ENCODE assay signal across 16 mouse cellular contexts in genomic region chr12:100386259-100386658, GRCm38 (mm10).
DNase-seq lines count a peak whose midpoint lies in the region; ATAC-seq and TF ChIP-seq lines count a peak whose summit lies in the region.
"Had no signal": no experiment of that assay in that cellular context is flagged by ENCODE, and none has a peak within 500 bp of the region (broad histone marks: within the 10 kb centered on the region; RNA-seq: fewer than 3 reads in every experiment).

No protein-coding gene starts in this region.

- H3K4me2 ChIP-seq in forebrain, embryonic 15.5 days (replicated peaks), result no peak overlapping the region
- H3K4me2 ChIP-seq in forebrain, postnatal 0 days (ENCODE audit: low read depth), result no peak overlapping the region
- H3K4me2 ChIP-seq in hindbrain, embryonic 14.5 days (replicated peaks), result no peak overlapping the region
- no peak overlapping the region for H3K4me2 ChIP-seq in hindbrain, embryonic 13.5 days
- H3K4me2 ChIP-seq: embryonic facial prominence, embryonic 12.5 days; neural tube, embryonic 15.5 days had no signal

- H3K9me3 ChIP-seq in forebrain, embryonic 15.5 days, result no peaks in the 10 kb centered on the region
- no peaks in the 10 kb centered on the region for H3K9me3 ChIP-seq in forebrain, postnatal 0 days (ENCODE audit: low read length)
- H3K9me3 ChIP-seq in hindbrain, embryonic 14.5 days (ENCODE audit: control insufficient read depth, low read length), result no peaks in the 10 kb centered on the region
- H3K9me3 ChIP-seq in hindbrain, embryonic 13.5 days, result no peaks in the 10 kb centered on the region
- no peaks in the 10 kb centered on the region for H3K9me3 ChIP-seq in MEL (replicated peaks; ENCODE audit: insufficient read depth, low read length)
- H3K9me3 ChIP-seq: embryonic facial prominence, embryonic 12.5 days; neural tube, embryonic 15.5 days had no signal

- 32% methylated on average over 3 of the region's 3 CpGs for WGBS in forebrain, embryonic 15.5 days
- WGBS in forebrain, postnatal 0 days, result 44% methylated on average over 3 of the region's 3 CpGs
- 56% methylated on average over 3 of the region's 3 CpGs for WGBS in hindbrain, embryonic 14.5 days
- WGBS in hindbrain, embryonic 13.5 days, result 75% methylated on average over 3 of the region's 3 CpGs

- no peak overlapping the region for H3K9ac ChIP-seq in forebrain, embryonic 15.5 days (replicated peaks)
- H3K9ac ChIP-seq in forebrain, postnatal 0 days, result no peak overlapping the region
- no peak overlapping the region for H3K9ac ChIP-seq in hindbrain, embryonic 14.5 days
- H3K9ac ChIP-seq in hindbrain, embryonic 13.5 days, result no peak overlapping the region
- no peak overlapping the region for H3K9ac ChIP-seq in MEL (ENCODE audit: control insufficient read depth, low read depth, low read length, poor library complexity, severe bottlenecking)
- H3K9ac ChIP-seq: embryonic facial prominence, embryonic 12.5 days; liver, postnatal 0 days; neural tube, embryonic 15.5 days had no signal

- H3K27me3 ChIP-seq in forebrain, embryonic 15.5 days, result no peaks in the 10 kb centered on the region
- H3K27me3 ChIP-seq in forebrain, postnatal 0 days (ENCODE audit: insufficient read depth, low read length), result no peaks in the 10 kb centered on the region
- no peaks in the 10 kb centered on the region for H3K27me3 ChIP-seq in hindbrain, embryonic 14.5 days (ENCODE audit: control insufficient read depth, insufficient read depth, low read length)
- H3K27me3 ChIP-seq in hindbrain, embryonic 13.5 days, result no peaks in the 10 kb centered on the region
- no peaks in the 10 kb centered on the region for H3K27me3 ChIP-seq in MEL (ENCODE audit: control insufficient read depth in 1 of 2, insufficient read depth in 2 of 2, low read length in 2 of 2)
- H3K27me3 ChIP-seq: embryonic facial prominence, embryonic 12.5 days; neural tube, embryonic 15.5 days had no signal

- no peak for TF ChIP-seq POLR2A in MEL (IDR thresholded peaks at IDR 0.05; ENCODE audit: control insufficient read depth in 1 of 2, insufficient read depth in 1 of 2, low read depth in 1 of 2, low read length in 2 of 2, poor library complexity in 1 of 2)

- TF ChIP-seq RAD21 in MEL (IDR thresholded peaks at IDR 0.05; ENCODE audit: low read depth, low read length), result no peak

- peak; percentile 59 for ATAC-seq in forebrain, embryonic 15.5 days (replicated peaks)
- ATAC-seq in forebrain, postnatal 0 days, result no peak
- no peak for ATAC-seq in hindbrain, embryonic 14.5 days (ENCODE audit: low FRiP score)
- ATAC-seq in hindbrain, embryonic 13.5 days (ENCODE audit: low FRiP score), result no peak
- ATAC-seq: activated CD4-positive, CD25-positive, alpha-beta regulatory T cell, adult 4 months; intestine, postnatal 0 days; liver, postnatal 0 days had no signal

- peaks cover 29% of the 10 kb centered on the region for H3K36me3 ChIP-seq in forebrain, embryonic 15.5 days
- H3K36me3 ChIP-seq in forebrain, postnatal 0 days (ENCODE audit: insufficient read depth), result peaks cover 42% of the 10 kb centered on the region
- peaks cover 52% of the 10 kb centered on the region for H3K36me3 ChIP-seq in hindbrain, embryonic 14.5 days (replicated peaks; ENCODE audit: control insufficient read depth, insufficient read depth)
- peaks cover 66% of the 10 kb centered on the region for H3K36me3 ChIP-seq in hindbrain, embryonic 13.5 days
- H3K36me3 ChIP-seq in MEL (ENCODE audit: control insufficient read depth in 1 of 2, insufficient read depth in 2 of 2, low read length in 2 of 2), result peaks cover 0 to 6% of the 10 kb centered on the region in 2 experiments; a peak in 2 of 4 replicates

- H3K4me3 ChIP-seq in forebrain, embryonic 15.5 days, result no peak overlapping the region
- no peak overlapping the region for H3K4me3 ChIP-seq in forebrain, postnatal 0 days (ENCODE audit: low read depth, low read length)
- H3K4me3 ChIP-seq in hindbrain, embryonic 14.5 days (replicated peaks; ENCODE audit: low read length), result no peak overlapping the region
- no peak overlapping the region for H3K4me3 ChIP-seq in hindbrain, embryonic 13.5 days
- no peak overlapping the region for H3K4me3 ChIP-seq in MEL (ENCODE audit: control insufficient read depth in 1 of 2, insufficient read depth in 1 of 2, low read depth in 2 of 2, low read length in 2 of 2)
- H3K4me3 ChIP-seq: embryonic facial prominence, embryonic 12.5 days; neural tube, embryonic 15.5 days had no signal

- no peak overlapping the region for H3K27ac ChIP-seq in forebrain, embryonic 15.5 days (replicated peaks)
- no peak overlapping the region for H3K27ac ChIP-seq in forebrain, postnatal 0 days (ENCODE audit: low read depth, low read length)
- H3K27ac ChIP-seq in hindbrain, embryonic 14.5 days, result no peak overlapping the region
- no peak overlapping the region for H3K27ac ChIP-seq in hindbrain, embryonic 13.5 days
- H3K27ac ChIP-seq in MEL (ENCODE audit: control insufficient read depth, low read depth, low read length), result no peak overlapping the region
- H3K27ac ChIP-seq: neural tube, embryonic 15.5 days had no signal

- no peak for TF ChIP-seq CTCF in forebrain, postnatal 0 days (IDR thresholded peaks at IDR 0.05; ENCODE audit: low read depth)
- TF ChIP-seq CTCF in MEL (IDR thresholded peaks at IDR 0.05 in 2 of 3, conservative IDR thresholded peaks at IDR 0.05 in 1 of 3; ENCODE audit: control insufficient read depth in 1 of 3, insufficient read depth in 1 of 3, low read depth in 2 of 3, low read length in 3 of 3, poor library complexity in 1 of 3, severe bottlenecking in 1 of 3), result no peak

- no peaks in the 10 kb centered on the region for H3K79me2 ChIP-seq in MEL (ENCODE audit: control insufficient read depth, insufficient read depth, low read length, poor library complexity)

- peaks cover 23% of the 10 kb centered on the region for H3K4me1 ChIP-seq in forebrain, embryonic 15.5 days
- H3K4me1 ChIP-seq in forebrain, postnatal 0 days (ENCODE audit: insufficient read depth), result peaks cover 4% of the 10 kb centered on the region; the same call in 1 of the 2 replicates
- no peaks in the 10 kb centered on the region for H3K4me1 ChIP-seq in hindbrain, embryonic 14.5 days (replicated peaks; ENCODE audit: control insufficient read depth, insufficient read depth, low read length)
- H3K4me1 ChIP-seq in hindbrain, embryonic 13.5 days (replicated peaks), result peaks cover 18% of the 10 kb centered on the region
- no peaks in the 10 kb centered on the region for H3K4me1 ChIP-seq in MEL (ENCODE audit: control insufficient read depth in 1 of 2, insufficient read depth in 2 of 2, low read length in 2 of 2)
- H3K4me1 ChIP-seq: embryonic facial prominence, embryonic 12.5 days; neural tube, embryonic 15.5 days had no signal

- DNase-seq in forebrain, postnatal 0 days, result no peak
- peak; percentile 52 for DNase-seq in hindbrain, embryonic 14.5 days (ENCODE audit: low spot score)
- peak; percentile 16 for DNase-seq in MEL (ENCODE audit: low read depth, low spot score)
- peak; percentile 46 for DNase-seq in cerebellum, adult 9-11 months
- DNase-seq in gastrocnemius, adult 8-10 months (ENCODE audit: low spot score in 2 of 2), result no peak
- DNase-seq in Muller cell, postnatal 12 days (ENCODE audit: inconsistent ontology term), result no peak
- DNase-seq: kidney, postnatal 10 days; layer of hippocampus, adult 9-11 months; liver, postnatal 0 days; thymus, postnatal 14 days had no signal

- no peak for TF ChIP-seq EP300 in MEL (IDR thresholded peaks at IDR 0.05; ENCODE audit: low read depth in 1 of 2, low read length in 2 of 2)

TF ChIP-seq in MEL, 35 proteins besides CTCF, POLR2A, EP300 and RAD21:
- TF ChIP-seq POLR2AphosphoS5 (IDR thresholded peaks at IDR 0.05; ENCODE audit: borderline replicate concordance, low read depth, low read length), result no peak

Comparison
In these comparisons a context has a peak if more than half of its experiments do, and no peak if none do; other contexts are left out.
1. DNase-seq: peak in hindbrain, embryonic 14.5 days (single experiment), MEL (single experiment) and cerebellum, adult 9-11 months (single experiment); none in forebrain, postnatal 0 days (single experiment), gastrocnemius, adult 8-10 months (0 of 2) and Muller cell, postnatal 12 days (single experiment).